Mouse (Mus musculus) embryonic fibroblast, embryonic 13.5 days (primary cell): ENCODE data around the gene A2ml1.

Source experiments
- CTCF ChIP-seq: IDR thresholded peaks from 2 replicates; pipeline ENCODE4 v1.5.1; 2011; ENCODE audit warnings: mild to moderate bottlenecking, control low read depth, low read length, moderate library complexity, borderline replicate concordance; ENCODE audit not compliant: insufficient read depth
- POLR2A ChIP-seq: IDR thresholded peaks from 2 replicates; pipeline ENCODE4 v1.6.1; 2011; ENCODE audit warnings: low read depth, mild to moderate bottlenecking, control low read depth, low read length, moderate library complexity

DNA sequence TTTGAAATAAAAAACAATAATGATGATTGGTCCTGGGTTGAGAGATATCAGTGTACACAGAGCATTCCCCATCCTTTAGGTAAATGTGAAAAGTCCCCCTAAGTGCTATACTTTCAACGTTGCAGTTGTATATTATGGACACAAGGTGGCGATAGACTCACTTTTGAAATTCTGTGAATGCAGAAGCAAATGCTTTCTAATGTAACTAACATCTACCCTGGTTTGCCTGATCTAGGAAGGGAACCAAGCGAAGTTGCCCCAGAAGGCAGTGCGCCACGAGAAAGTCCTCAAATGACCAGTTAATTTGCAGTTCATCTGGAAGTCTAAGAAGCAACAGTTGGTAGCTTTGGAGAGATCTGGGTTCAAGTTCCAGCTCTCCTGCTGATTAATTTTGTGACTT is 23.1 kb upstream of the A2ml1 start:
- TF ChIP-seq POLR2A (no peak), CTCF (no peak)
